Mouse (Mus musculus): ENCODE measurements around the gene Nid1.
"Not testable (repeated sequence)": the region's sequence is repeated elsewhere in the genome, so short reads cannot be mapped to it uniquely, and the experiment has no call there.

The Nid1 gene

GRCm38 (mm10) chr13:13437460-13438015 is at the start of gene Nid1:
Gene Nid1, plus strand, starts transcription at chr13:13437551.
- not testable (repeated sequence) for DNase-seq (ENCODE audit: low read depth, low spot score)

GRCm38 (mm10) chr13:13393228-13394095 is 43.9 kb upstream of the Nid1 start, which contains the start of gene Gpr137b:
Gene Gpr137b, minus strand, starts transcription at chr13:13394014.
- DNase-seq (ENCODE audit: low read depth, low spot score): peak; percentile 73

- peak; percentile 48 for DNase-seq (ENCODE audit: low read depth, low spot score)
Measured at GRCm38 (mm10) chr13:13394096-13394395, 43.3 kb upstream of the Nid1 start.

GRCm38 (mm10) chr13:13400851-13401250 is 36.5 kb upstream of the Nid1 start:
- DNase-seq (ENCODE audit: low read depth, low spot score): not testable (repeated sequence)

GRCm38 (mm10) chr13:13402818-13403217 is 34.5 kb upstream of the Nid1 start:
- DNase-seq (ENCODE audit: low read depth, low spot score): not testable (repeated sequence)

GRCm38 (mm10) chr13:13403366-13403765 is 34.0 kb upstream of the Nid1 start:
- DNase-seq (ENCODE audit: low read depth, low spot score): not testable (repeated sequence)

- not testable (repeated sequence) for DNase-seq (ENCODE audit: low read depth, low spot score)
Measured at GRCm38 (mm10) chr13:13403839-13404238, 33.5 kb upstream of the Nid1 start.

GRCm38 (mm10) chr13:13404517-13405155 is 32.7 kb upstream of the Nid1 start:
- not testable (repeated sequence) for DNase-seq (ENCODE audit: low read depth, low spot score)

GRCm38 (mm10) chr13:13405511-13405910 is 31.8 kb upstream of the Nid1 start:
- not testable (repeated sequence) for DNase-seq (ENCODE audit: low read depth, low spot score)

- no peak for DNase-seq (ENCODE audit: low read depth, low spot score)
Measured at GRCm38 (mm10) chr13:13414206-13414605, 23.1 kb upstream of the Nid1 start.

GRCm38 (mm10) chr13:13415120-13416006 is 22.0 kb upstream of the Nid1 start:
- peak; percentile 37 for DNase-seq (ENCODE audit: low read depth, low spot score)

- not testable (repeated sequence) for DNase-seq (ENCODE audit: low read depth, low spot score)
Measured at GRCm38 (mm10) chr13:13416007-13416337, 21.4 kb upstream of the Nid1 start.

- DNase-seq (ENCODE audit: low read depth, low spot score): not testable (repeated sequence)
Measured at GRCm38 (mm10) chr13:13418859-13419258, 18.5 kb upstream of the Nid1 start.

GRCm38 (mm10) chr13:13423301-13423700 is 14.1 kb upstream of the Nid1 start:
- not testable (repeated sequence) for DNase-seq (ENCODE audit: low read depth, low spot score)

GRCm38 (mm10) chr13:13436161-13436560 is 1.2 kb upstream of the Nid1 start:
- DNase-seq (ENCODE audit: low read depth, low spot score): not testable (repeated sequence)

GRCm38 (mm10) chr13:13438112-13438953 is 982 bp downstream of the Nid1 start:
- DNase-seq (ENCODE audit: low read depth, low spot score): not testable (repeated sequence)

- DNase-seq (ENCODE audit: low read depth, low spot score): not testable (repeated sequence)
Measured at GRCm38 (mm10) chr13:13445601-13446000, 8.2 kb downstream of the Nid1 start.

GRCm38 (mm10) chr13:13446711-13447443 is 9.5 kb downstream of the Nid1 start:
- DNase-seq (ENCODE audit: low read depth, low spot score): not testable (repeated sequence)

GRCm38 (mm10) chr13:13449981-13450380 is 12.6 kb downstream of the Nid1 start:
- not testable (repeated sequence) for DNase-seq (ENCODE audit: low read depth, low spot score)

- not testable (repeated sequence) for DNase-seq (ENCODE audit: low read depth, low spot score)
Measured at GRCm38 (mm10) chr13:13450931-13451330, 13.6 kb downstream of the Nid1 start.

Measured in brain, adult 2 months (tissue).